Mouse (Mus musculus): ENCODE data around the gene Dnajb3.

Dnajb3 gene

DNA sequence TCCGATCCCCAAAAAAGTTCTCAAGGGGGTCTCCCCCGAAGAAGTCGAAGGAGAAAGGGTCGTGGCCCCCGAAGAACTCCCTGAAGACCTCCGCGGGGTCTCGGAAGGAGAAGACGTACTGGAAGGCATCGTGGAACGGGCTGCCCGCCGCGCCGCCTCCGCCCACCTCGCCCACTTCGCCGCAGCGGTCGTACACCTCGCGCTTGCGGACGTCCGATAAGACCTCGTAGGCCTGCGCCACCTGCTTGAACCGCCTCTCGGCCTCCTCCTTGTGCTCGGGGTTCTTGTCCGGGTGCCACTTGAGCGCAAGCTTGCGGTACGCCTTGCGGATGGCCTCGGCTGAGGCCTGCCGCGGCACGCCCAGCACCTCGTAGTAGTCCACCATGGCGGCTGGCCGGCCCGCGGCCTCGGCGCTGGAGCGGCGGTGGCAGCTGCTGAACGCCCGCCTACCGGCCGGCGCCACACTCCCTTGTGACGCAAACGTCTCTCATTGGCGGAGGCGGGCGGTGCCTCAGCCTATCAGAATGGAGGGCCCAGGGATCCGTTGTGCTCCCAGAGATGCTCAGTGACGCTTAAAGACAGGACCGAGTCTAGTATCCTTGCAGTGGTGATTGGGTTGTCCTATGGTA lies at the start of gene Dnajb3:
Dnajb3 (minus strand) TSS at position 489 of the 629 bp plus-strand sequence.
- DNase-seq: peak; percentile 98

DNA sequence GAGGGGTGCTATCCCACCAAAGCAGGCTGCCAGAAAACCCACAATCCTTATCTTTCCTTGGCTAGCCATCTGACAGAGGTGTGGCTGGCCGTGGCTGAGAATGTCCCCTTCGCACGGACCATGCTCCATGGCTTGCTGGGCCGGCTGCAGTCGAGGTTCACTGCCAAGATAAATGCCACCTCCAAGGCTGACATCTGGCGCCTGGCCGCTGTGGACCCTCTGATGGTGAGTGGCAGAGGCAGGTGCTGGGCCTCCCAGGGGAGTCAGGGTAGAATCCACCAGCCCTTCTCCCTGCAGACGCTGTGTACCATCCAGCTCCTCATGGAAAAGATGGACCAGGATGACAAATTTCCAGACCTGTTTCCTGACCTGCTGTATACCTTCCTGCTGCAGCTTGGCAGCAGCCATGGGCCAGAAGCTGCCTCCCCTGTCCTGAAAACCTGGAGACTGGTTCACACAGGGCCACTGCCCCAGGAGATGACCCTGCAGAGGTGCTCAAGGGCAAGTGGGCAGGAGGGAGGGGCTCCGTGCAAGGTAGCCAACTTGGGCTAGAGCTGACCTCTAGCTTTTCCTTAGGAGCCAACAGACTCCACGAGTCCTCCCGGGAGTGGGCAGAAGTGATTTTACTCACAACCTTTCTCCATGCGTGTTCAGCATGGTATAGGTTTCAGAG lies 49.3 kb upstream of the Dnajb3 start:
- DNase-seq: peak; percentile 97

GRCm38 (mm10) chr1:88253540-88253939 lies 48.0 kb upstream of the Dnajb3 start:
- no peak for DNase-seq

GRCm38 (mm10) chr1:88253106-88253505 lies 47.5 kb upstream of the Dnajb3 start:
- no peak for DNase-seq

- peak; percentile 94 for DNase-seq
Observed at GRCm38 (mm10) chr1:88250023-88250422, 44.4 kb upstream of the Dnajb3 start.

- DNase-seq: peak; percentile 94
Observed at GRCm38 (mm10) chr1:88249596-88249995, 44.0 kb upstream of the Dnajb3 start.

- DNase-seq: no peak
Observed at GRCm38 (mm10) chr1:88248658-88249057, 43.1 kb upstream of the Dnajb3 start.

- no peak for DNase-seq
Observed at GRCm38 (mm10) chr1:88247660-88248059, 42.1 kb upstream of the Dnajb3 start.

GRCm38 (mm10) chr1:88246386-88246785 lies 40.8 kb upstream of the Dnajb3 start:
- DNase-seq: no peak

DNA sequence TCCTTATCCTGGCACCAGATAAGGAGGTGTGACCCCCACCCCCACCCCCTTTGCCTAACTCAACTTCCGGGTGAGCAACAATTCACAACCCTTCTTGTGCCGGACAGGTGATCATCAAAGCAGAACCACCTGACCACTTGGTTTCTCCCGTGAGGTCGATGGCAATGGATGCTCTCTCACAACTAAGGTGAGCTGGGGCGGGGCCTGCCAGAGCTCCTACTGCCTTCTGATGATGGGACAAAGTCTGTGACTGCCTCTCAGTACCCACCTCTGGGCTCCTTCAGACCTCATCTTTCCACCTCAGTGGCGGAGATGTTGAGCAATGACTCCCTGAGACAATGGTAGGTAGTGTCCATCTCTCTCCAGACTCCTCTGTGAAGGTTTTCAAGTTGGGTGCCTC lies 40.3 kb upstream of the Dnajb3 start:
- DNase-seq: no peak

DNA sequence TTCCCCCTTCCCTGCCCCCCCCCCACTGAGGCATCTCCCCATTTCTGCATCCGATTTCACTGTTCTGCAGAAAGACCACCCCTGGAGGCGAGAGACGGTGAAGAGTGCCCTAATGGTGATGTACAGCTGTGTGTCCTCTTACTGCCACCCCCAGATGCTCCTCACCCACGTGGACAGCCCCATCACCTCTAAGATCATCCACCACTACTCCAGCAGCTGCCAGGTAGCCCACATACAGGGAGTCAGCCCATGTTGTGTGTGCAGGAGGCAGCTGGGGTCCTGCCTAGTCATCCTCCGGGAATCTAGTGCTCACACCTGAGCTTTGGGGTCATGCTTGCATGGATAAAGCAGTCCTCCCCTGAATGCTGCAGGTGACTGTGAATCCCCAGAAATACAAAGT lies 38.3 kb upstream of the Dnajb3 start:
- no peak for DNase-seq

- DNase-seq: peak; percentile 95
Observed at GRCm38 (mm10) chr1:88240579-88240978, 35.0 kb upstream of the Dnajb3 start.

DNA sequence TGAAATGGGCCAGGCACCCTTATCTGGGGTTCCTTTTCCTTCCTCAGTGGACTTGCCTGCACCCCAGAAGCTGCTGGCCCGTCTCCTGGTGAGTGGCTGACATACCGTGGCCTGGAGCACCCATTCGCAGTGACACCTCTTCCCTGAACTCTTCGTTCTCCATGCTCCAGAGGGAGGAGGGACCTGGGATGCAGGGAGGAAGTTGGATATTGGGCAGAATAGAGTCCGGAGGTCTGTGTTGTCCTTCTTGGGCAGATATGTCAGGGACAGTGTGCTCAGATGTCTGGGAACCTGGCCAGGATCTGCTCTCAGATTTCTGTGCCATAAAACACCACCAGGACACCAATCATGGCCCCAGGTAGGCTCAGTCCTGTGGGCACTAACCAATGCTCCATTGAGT lies 34.5 kb upstream of the Dnajb3 start:
- DNase-seq: no peak

DNA sequence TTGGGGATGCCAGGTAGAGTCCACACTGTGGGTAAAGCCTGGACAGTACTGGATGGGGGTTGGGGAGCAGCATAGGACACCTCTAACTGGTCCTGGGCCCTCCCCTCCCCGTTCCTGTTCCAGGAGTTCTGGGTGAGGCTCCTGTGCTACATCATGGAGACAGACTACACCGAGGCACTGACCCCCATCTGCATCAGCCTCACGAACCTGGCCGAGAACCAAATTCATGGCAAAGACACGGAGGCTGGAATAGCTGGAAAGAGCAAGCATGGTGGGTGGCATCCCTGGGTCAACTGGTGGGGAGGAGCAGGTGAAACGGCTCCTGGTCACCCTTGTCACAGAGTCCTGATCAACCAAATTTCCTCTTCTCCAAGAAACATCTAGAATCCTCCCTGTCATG lies 33.2 kb upstream of the Dnajb3 start:
- peak; percentile 96 for DNase-seq

DNA sequence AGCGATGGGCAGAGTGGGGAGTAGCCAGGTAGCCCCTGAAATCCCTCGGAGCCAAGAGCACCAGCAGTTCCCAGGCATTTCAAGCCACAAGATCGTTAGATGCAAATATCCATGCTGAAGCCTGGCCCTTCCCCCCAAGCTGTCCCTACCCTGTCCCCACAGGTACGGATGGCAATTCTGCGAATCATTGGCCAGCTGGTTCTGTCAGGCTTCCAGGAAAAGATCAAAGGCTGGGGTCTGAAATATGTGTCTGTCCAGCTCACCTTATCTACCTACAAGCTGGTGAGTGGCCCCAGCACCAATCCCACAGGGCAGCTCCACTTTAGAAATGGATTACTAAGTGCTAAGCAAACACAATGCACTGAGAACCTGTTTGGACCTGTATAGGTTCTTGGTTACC lies 31.7 kb upstream of the Dnajb3 start:
- DNase-seq: no peak

DNA sequence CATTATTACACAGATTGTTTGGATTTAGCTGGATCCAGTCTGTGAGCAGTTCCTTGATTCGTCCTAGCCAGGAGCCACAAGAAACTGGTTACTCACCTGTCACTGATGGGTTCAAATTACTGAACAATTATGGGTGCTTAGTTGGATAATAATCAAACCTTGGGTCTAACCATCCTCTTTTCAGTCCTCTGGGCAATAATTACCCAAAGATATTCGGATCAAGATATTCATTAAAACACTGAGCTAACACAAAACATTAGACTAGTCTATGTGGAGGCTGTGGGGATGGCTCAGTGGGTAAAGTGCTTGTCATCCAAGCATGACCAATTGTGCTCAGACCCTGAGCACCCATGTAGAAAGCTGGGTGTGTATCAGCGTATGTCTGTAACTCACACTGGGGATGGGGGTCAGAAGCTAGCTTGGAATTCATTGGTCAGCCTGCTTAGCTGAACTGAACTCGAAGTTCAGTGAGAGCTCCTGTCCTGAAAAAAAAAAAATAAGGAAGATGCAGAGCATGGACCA lies 30.4 kb upstream of the Dnajb3 start:
- DNase-seq: no peak

DNA sequence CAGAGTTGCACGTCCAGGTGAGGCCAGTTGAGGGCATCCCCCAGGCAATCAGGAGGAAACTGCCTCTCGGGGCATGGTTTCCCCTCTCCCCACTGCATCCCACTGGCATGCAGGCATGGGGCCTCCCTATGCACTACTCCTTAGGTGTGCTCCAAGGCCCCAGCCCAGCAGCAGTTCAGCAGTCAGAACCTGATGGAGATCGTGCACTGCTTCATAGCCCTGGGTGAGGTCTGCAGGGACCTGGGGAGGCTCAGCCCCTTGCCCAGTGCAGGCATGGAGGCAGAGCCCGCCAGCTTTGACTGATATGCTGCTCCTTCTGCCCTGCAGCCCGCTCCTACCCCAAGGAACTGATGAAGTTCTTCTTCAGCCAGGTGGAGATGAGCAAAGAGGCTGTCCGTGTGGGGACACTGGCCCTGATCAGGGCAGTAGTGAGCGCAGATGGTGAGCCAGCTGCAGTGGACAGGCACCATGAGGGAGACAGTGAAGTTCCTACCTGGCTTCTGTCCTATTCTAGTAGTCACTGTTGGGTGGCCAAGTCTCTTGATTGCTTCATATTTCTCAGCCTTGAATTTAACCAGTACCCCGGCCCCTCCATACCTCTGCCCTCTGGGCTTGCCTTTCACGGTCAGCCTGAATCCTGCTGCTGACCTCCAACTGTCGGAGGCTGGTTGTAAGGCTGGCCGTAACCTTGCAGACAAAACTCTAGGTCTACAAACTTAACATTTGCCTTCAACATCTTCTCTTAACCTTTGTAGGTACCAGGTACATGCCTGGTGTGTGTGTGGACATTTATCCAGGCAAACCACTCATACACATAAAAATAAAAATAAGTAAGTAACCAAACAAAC lies 29.7 kb upstream of the Dnajb3 start:
- peak; percentile 94 for DNase-seq

GRCm38 (mm10) chr1:88234646-88235045 lies 29.1 kb upstream of the Dnajb3 start:
- DNase-seq: peak; percentile 93

- peak; percentile 91 for DNase-seq
Observed at GRCm38 (mm10) chr1:88234248-88234610, 28.6 kb upstream of the Dnajb3 start.

GRCm38 (mm10) chr1:88233421-88234247 lies 28.1 kb upstream of the Dnajb3 start:
- DNase-seq: peak; percentile 95

DNA sequence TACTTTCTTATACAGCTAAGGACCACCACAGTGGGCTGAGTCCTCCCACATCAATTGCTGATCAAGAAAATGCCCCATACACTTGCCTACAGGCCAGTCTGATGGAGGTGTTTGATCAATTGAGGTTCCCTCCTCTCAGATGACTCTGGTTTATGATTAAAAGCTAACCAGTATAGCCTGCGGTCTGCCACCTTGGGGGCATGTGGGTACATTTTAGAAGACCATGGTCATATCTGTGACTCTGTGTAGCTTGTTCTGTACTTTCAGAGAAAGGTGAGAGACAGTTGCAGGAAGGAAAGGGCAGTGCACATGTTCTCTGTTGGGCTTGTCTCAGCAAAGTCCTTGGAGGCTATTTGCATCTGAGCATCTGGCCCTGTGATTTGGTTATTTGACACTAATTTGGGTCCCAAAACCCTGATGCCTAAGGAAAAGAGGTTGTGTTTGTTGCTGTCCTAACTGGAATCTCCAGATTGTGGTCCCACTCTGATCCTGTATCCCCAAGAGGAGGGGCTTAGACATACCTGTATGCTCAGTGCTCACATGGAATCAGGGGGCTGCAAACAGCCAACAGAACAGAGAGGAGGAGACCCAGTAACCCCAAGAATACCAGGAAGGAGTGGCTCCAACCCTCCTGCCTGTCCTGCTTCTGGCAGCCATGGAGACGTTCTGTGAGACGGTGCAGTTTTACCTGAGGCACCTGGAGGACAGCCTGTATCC lies 27.2 kb upstream of the Dnajb3 start:
- peak; percentile 94 for DNase-seq

All from heart, adult 11 months (tissue).